Mouse (Mus musculus) kidney, postnatal 25 days (tissue): ENCODE results near the gene Klrb1c.
A peak's percentile ranks its signal among the peaks of the same experiment; 100 is the strongest.
"Not testable (repeated sequence)": the region's sequence is repeated elsewhere in the genome, so short reads cannot be mapped to it uniquely, and the experiment has no call there.

ENCODE experiments used
- DNase-seq, 2 experiments: peaks; one replicate each; pipeline ENCODE4 v3.0.0; 2021; ENCODE audit warnings: mixed read lengths in 2 of 2

The Klrb1c gene

DNA sequence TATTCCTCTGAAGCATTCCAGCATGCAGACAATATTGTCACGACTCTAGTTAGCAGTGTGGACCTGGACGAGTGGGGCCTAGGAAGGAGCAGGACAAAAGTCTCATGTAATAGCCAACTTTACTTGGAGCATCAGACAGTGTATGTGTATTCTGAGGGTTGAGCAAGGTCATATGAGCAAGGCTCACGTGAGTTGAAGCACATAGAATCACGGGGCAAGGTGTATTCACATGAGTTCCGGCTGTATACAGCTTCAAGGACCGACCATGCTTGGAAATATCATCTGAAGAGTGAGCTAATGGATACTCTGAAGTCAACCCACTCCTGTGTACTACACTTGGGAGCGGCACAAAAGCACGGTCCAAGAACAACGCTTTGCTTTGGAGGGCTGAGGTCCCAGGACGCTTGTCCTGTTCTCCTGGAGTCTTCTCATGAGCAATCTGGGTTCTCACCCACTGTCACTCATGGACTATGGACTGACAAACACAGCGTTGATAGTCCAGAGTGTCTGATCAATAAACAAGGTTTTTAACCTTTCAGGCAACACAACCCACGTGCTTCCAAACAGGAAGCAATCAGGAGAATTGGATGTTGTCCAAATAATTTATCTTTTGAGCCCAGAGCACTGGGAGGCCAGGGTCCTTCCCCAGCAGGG lies 34.1 kb downstream of the Klrb1c start:
- DNase-seq, result not testable (repeated sequence)

DNA sequence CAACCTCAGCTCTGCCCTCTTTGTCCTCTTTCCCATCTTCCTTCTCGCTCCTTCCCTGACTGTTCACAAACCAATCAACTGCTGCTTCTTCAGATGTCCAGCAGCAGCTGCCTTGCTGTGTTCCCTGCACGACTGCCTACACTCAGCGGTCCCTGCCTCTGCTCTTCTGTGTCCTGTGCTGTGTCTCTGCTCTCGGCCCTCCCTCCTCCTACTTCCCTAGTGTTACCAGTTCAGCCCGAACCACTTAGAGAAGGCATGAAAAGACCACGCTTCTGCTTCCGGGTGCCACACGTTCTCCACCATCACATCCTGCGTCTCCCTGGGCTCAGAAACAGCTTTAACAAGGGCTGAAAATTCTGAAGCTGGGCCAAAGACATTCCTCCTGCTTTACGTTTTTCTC lies 34.8 kb downstream of the Klrb1c start:
- not testable (repeated sequence) for DNase-seq

DNA sequence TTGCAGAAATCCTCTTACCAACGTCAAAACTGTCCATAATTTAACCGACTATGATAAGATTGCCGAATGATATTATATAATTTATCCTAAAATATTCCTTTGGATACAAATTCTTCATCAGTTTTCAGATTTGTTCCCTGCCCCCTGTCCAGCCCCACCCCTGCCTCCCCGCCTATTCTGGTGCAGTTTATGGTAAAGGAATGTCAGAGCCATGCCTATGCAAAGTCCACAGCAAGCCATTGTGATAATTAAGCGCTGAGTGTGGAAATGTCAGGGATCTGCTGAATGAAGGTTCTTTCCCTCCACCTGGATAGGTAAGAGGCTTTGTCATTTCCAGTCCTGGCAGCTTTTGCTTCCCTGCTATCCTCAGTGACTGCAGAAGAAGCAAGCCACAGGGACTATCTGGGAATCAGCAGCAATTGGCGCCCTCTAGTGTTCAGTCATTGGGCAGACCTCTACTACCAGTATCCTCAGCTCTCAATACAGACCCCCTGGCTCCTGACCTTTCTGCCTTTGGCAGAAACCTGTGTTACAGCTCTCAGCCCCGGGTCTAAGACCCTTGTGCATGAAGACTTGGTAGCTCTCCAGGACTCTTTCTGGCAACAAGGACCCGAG lies 35.3 kb downstream of the Klrb1c start:
- peak; percentile 85 to 89 for DNase-seq

DNA sequence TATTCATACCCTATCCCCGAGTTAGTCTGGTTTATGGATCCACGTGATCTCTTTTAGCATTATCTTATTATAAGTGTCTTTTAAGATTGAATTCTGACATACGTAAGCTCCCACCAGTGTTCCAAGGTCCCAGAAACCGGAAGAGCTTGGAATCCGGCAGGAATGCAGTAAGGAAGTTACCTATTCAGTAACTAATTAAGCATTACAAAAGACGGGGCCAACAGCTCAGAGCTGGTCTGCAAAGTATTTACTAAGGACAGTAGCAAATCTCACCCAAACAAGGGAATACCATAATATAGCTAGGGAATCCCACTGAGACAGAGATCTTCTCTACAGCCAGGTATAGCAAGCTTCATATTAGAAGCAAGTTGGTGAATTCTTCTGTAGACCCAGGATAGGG lies 42.0 kb downstream of the Klrb1c start:
- DNase-seq, result not testable (repeated sequence)

DNA sequence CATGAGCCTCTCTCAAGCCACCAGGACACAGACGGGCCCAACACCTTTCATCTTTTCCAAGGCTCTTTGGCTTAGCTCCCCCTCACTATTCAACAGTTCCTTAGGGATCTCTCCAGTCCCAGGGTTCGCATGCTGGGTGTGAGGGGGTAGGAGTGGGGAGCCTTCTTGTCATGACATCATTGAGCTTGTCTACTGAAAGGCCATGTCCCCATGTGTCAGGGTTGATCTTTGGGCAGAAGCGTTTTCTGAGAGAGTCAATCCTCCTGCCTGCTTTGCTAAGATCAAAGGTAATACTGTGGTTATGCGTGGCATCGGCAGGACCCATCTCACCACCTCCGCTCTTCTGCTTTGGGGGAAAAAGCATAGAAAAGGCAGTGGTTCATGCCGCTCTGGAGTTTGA lies 51.6 kb downstream of the Klrb1c start:
- no peak for DNase-seq

DNA sequence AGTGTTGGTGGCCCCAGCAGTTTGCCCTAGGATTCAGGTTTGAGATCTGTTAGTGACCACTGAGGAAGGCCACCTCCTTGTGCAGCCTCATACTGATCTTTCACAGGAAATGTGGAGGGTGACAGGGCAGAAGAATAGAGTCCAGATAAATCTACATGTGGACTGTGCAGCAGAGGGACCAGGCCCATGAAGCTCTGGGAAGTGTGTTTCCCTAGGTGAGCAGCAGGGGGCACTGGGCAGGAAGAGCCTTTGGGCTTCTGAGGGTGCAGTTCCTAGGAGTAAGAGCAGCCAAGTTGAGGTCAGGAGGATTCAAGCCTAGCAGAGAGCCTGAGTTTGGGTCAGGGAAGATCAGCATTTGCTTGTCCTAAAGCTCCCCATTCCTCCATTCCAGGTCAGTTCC lies 52.9 kb downstream of the Klrb1c start:
- DNase-seq, result peak; percentile 45 to 50

DNA sequence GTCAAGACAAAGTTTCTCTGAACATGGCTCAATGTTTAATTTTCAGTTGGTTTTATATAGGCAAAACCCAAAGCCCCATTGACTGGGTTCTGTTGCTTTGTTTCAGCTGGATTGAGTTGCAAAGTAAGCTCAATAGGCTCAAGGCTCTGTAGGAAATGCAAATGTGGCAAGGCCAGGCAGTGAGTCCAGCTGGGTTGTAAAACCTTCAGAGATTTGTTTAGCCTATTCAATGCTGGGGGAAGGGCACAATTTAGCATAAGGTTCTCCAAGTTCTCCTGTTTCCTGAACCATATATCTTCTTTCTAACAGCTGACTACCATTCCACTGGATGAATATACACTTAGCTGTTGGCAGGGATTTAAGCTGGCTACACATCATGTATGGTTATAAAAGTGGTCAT lies 54.1 kb downstream of the Klrb1c start:
- DNase-seq, result no peak

DNA sequence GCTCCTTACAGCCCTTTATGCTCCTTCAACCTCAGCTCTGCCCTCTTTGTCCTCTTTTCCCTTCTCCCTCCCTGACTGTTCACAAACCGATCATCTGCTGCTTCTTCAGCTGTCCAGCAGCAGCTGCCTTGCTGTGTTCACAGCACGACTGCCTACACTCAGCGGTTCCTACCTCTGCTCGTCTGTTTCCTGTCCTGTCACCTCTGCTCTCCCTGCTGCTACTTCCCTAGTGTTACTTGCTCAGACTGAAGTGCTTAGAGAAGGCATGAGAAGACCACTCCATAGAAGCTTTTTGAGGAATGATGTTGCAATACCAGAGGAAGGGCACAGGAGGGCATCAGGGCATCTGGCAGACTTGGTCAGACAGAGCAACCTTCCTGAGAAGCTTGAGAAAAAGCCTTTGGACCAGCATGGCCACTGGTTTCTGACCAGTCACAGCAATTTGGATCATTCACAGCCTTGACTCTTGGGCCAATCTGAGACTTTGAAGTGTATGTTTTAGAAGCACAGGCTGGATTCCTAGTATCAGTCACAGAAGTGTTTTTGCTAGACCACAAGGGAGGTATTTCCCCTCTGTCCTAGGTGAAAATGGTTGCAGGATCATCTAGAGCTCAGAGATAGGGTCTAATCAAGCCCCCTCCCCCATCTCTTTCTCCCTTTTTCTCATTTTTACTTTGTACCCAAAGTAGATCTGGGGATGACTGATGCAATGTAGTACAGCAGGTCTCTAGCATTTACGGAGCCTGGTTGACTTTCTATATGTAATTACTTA lies 54.9 kb downstream of the Klrb1c start:
- DNase-seq, result no peak

DNA sequence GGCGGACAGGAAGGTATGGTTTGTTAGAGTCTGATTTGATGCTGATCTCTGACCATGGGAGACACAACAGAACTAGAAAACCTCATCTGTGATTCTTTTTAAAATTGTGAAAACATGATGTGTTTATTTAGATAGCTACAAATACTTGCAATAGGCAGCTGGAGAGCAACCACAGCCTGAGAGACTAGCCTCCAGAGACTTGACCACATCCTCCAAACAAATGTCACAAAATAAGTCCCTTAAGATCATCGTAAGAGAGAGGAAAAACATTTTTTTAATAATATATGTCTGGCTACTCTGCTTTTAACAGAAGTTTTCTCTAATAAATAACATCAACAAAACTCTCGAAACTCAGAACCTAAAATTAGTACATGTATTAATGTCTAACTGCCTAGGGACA lies 57.0 kb downstream of the Klrb1c start:
- DNase-seq, result no peak
